Comparison of ENCODE assay signal across 8 mouse cellular contexts in the genomic region with DNA sequence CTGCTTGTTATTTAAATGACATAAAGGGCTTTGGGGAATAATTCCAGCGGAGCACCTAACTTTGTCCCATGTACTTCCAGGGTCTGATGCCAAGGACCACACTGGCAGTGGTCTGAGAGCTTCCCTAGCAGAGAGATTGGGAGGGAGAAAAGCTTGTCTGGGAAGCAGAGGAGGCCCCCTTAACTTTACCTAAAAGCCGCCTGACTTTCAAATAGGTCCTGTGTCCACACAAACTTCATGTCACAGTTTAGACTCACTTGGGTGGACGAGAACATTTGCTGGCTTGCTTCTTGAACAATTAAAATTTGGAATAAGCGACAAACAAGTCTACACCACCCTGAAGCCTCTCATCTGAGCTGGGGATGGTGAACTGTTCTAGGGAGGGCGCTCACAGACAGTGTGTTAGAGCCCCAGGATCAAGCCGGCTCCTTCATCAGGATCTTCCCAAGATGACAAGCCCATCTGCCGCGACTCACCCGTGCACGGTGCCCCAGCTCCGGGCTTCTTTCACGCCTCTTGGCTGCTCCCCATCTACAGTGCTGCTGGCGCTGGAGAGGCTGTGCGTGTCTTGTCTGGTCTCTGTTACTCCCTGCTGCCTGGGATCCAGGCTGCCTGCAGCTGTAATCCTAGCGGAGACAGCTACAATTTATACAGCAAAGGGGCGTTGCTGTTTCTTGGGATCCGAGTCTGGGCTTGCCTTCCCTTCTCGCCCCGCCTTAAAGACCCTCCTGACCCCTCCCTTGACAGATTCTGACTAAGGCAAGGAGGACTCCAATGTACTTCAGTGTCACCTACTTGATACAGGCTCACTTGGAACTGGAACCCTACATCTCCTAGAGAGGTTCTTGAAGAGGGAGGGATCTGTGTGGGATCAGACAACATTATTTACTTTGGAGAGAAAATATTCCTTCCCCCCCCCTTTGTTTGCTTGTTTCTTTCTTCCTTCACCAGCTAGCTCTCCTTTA. TPM values are rescaled to one million over a fixed set of nuclear protein-coding genes. Genes with fewer than 3 reads are reported as not detected.
A peak's percentile ranks its signal among the peaks of the same experiment; 100 is the strongest.
DNase-seq lines count a peak whose midpoint lies in the region; ATAC-seq and TF ChIP-seq lines count a peak whose summit lies in the region.
"Had no signal": no experiment of that assay in that cellular context is flagged by ENCODE, and none has a peak within 500 bp of the region (broad histone marks: within the 10 kb centered on the region; RNA-seq: fewer than 3 reads in every experiment).

A gene (minus strand): TSS at position 620 of the 965 bp plus-strand sequence.

- peak; percentile 65 for ATAC-seq in limb, embryonic 14.5 days (ENCODE audit: low FRiP score, low read depth)

- no peak within 1 kb of the TSS for H3K27ac ChIP-seq in limb, embryonic 14.5 days (replicated peaks; ENCODE audit: low read depth, low read length)
- H3K27ac ChIP-seq: liver, embryonic 13.5 days had no signal

- 10% methylated on average over 19 of the region's 19 CpGs for WGBS in limb, embryonic 14.5 days

- no peaks in the 10 kb centered on the region for H3K36me3 ChIP-seq in limb, embryonic 14.5 days (ENCODE audit: control insufficient read depth, insufficient read depth, low read length)
- H3K36me3 ChIP-seq: liver, embryonic 13.5 days had no signal

- TF ChIP-seq POLR2A in limb, embryonic 14.5 days (IDR thresholded peaks at IDR 0.05; ENCODE audit: borderline replicate concordance, extremely low read depth, insufficient read depth, insufficient read length): no peak

- no peaks in the 10 kb centered on the region for H3K4me1 ChIP-seq in limb, embryonic 14.5 days (ENCODE audit: control insufficient read depth, insufficient read depth, low read length)
- H3K4me1 ChIP-seq: liver, embryonic 13.5 days had no signal

- peak within 1 kb of the TSS; percentile 21; the same call in 1 of the 2 replicates for H3K4me3 ChIP-seq in limb, embryonic 14.5 days (replicated peaks; ENCODE audit: low read length)
- H3K4me3 ChIP-seq: liver, embryonic 13.5 days had no signal

- no peaks in the 10 kb centered on the region for H3K9me3 ChIP-seq in limb, embryonic 14.5 days (ENCODE audit: control insufficient read depth, low read length)
- H3K9me3 ChIP-seq: liver, embryonic 13.5 days had no signal

- peak; percentile 4 to 6 for DNase-seq in left cerebral cortex, postnatal 25 days (ENCODE audit: low spot score in 2 of 2)
- DNase-seq in left cerebral cortex, adult 8-10 months (ENCODE audit: low spot score in 2 of 2): no peak
- peak; percentile 65 for DNase-seq in embryo, embryonic 10.5 days (ENCODE audit: low spot score)
- DNase-seq in forelimb bud, embryonic 11.5 days (ENCODE audit: low read depth, low spot score): peak; percentile 13
- DNase-seq in limb, embryonic 14.5 days (ENCODE audit: low spot score): peak; percentile 45
- DNase-seq in right cerebral cortex, postnatal 25 days: peak; percentile 3
- DNase-seq in B cell, adult 2 months: no peak
- DNase-seq: liver, embryonic 13.5 days had no signal

- no peaks in the 10 kb centered on the region for H3K27me3 ChIP-seq in limb, embryonic 14.5 days (ENCODE audit: control insufficient read depth, insufficient read depth, low read length)
- H3K27me3 ChIP-seq: liver, embryonic 13.5 days had no signal

- intact Hi-C loops in left cerebral cortex, postnatal 25 days (cut with DNase I): no loop called here

- H3K9ac ChIP-seq in limb, embryonic 14.5 days (ENCODE audit: low read depth, low read length, severe bottlenecking): no peak within 1 kb of the TSS
- H3K9ac ChIP-seq: liver, embryonic 13.5 days had no signal

- H3K4me2 ChIP-seq in limb, embryonic 14.5 days (replicated peaks; ENCODE audit: low read depth, low read length, severe bottlenecking): peak within 1 kb of the TSS; percentile 41
- H3K4me2 ChIP-seq: liver, embryonic 13.5 days had no signal

RNA-seq across cellular contexts. Expression of the gene that starts here (rescaled TPM):
- total RNA-seq in left cerebral cortex, postnatal 25 days (2021): not detected
- total RNA-seq in left cerebral cortex, adult 8-10 months (2022): under 1 TPM in 3 of 4 experiments, not detected in 1; 0.21 to 0.39 (median 0.36) TPM
- polyA plus RNA-seq in limb, embryonic 14.5 days (2012; rRNA removed): 0.14 and 0.19 TPM in 2 replicates
- polyA plus RNA-seq in limb, embryonic 14.5 days (2014; fragmentation: Nextera tagmentation; extraction: Ambion mirVana): 0.15 and 0.17 TPM in 2 replicates
- polyA plus RNA-seq: liver, embryonic 13.5 days had no signal

Comparison
In these comparisons a context has a peak if more than half of its experiments do, and no peak if none do; other contexts are left out.
1. Peak in DNase-seq in left cerebral cortex, postnatal 25 days; RNA of the gene not detected or under 1 TPM.
2. Peak in DNase-seq, ATAC-seq, H3K4me3 ChIP-seq and H3K4me2 ChIP-seq in limb, embryonic 14.5 days; RNA of the gene not detected or under 1 TPM.
3. DNase-seq: peak in embryo, embryonic 10.5 days (single experiment), forelimb bud, embryonic 11.5 days (single experiment) and right cerebral cortex, postnatal 25 days (single experiment); none in left cerebral cortex, adult 8-10 months (0 of 2) and B cell, adult 2 months (0 of 2).